ENCODE assay signal across 13 mouse cellular contexts in the genomic region with DNA sequence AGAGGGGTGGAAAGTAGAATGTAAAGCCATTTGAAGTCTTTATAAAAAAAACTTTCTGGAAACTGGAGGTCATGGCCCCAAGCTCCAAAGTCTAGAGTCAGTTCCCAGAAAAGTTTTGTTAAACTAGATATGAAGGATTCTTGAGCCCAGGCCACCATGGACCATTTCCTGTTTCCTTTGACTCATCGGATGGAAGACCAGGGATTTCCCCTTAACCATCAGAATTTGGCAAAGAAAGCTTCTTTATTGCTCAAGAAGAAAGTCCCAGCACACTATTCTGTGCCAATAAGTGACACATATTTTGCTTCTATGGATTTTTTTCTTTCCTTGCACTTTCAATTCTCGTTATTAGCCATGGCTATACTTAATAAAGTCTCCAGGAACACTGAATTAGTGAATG.
A peak's percentile ranks its signal among the peaks of the same experiment; 100 is the strongest.
DNase-seq lines count a peak whose midpoint lies in the region; TF ChIP-seq lines count a peak whose summit lies in the region.
"Had no signal": no experiment of that assay in that cellular context is flagged by ENCODE, and none has a peak within 500 bp of the region (broad histone marks: within the 10 kb centered on the region; RNA-seq: fewer than 3 reads in every experiment).

No protein-coding gene starts in this region.

- H3K36me3 ChIP-seq in heart, adult 2 months (ENCODE audit: control insufficient read depth, insufficient read depth, low read length): no peaks in the 10 kb centered on the region
- H3K36me3 ChIP-seq in heart, embryonic 10.5 days: no peaks in the 10 kb centered on the region
- H3K36me3 ChIP-seq: heart, embryonic 13.5 days had no signal

- no peak overlapping the region for H3K4me3 ChIP-seq in heart, adult 2 months
- H3K4me3 ChIP-seq in heart, embryonic 10.5 days: no peak overlapping the region
- H3K4me3 ChIP-seq: erythroblast, embryonic 14.5 days; heart, embryonic 13.5 days; megakaryocyte, embryonic 14.5 days had no signal

- 21% methylated on average over 2 of the region's 2 CpGs for WGBS in heart, adult 2 months
- 55% methylated on average over 2 of the region's 2 CpGs for WGBS in heart, embryonic 10.5 days

- peak; percentile 23 to 48 for DNase-seq in heart, adult 2 months
- no peak for DNase-seq in heart, embryonic 10.5 days (ENCODE audit: low spot score)
- DNase-seq in Muller cell, postnatal 12 days (ENCODE audit: inconsistent ontology term): peak; percentile 58
- peak; percentile 12 for DNase-seq in heart, postnatal 25 days (ENCODE audit: low spot score)
- peak; percentile 16 for DNase-seq in lung, postnatal 25 days (ENCODE audit: low spot score)
- no peak for DNase-seq in thymus, postnatal 10 days (ENCODE audit: low spot score in 2 of 2)
- no peak for DNase-seq in neural tube, embryonic 10.5 days (ENCODE audit: extremely low spot score, low spot score)
- DNase-seq in ovary, postnatal 36 days (ENCODE audit: low spot score): no peak
- DNase-seq: cerebellum, postnatal 14 days; right cerebral cortex, postnatal 25 days had no signal

- H3K27me3 ChIP-seq in heart, adult 2 months (ENCODE audit: control insufficient read depth, insufficient read depth, low read length): no peaks in the 10 kb centered on the region
- H3K27me3 ChIP-seq in heart, embryonic 10.5 days (ENCODE audit: insufficient read depth, poor library complexity, severe bottlenecking): no peaks in the 10 kb centered on the region
- H3K27me3 ChIP-seq: heart, embryonic 13.5 days had no signal

- intact Hi-C loops in heart, adult 2 months (cut with DNase I): no loop called here
- intact Hi-C loops in heart, postnatal 25 days (cut with DNase I): no loop called here

- TF ChIP-seq POLR2A in heart, adult 2 months (IDR thresholded peaks at IDR 0.05; ENCODE audit: insufficient read depth, low read depth, low read length): no peak

- H3K27ac ChIP-seq in heart, adult 2 months: no peak overlapping the region
- no peak overlapping the region for H3K27ac ChIP-seq in heart, embryonic 10.5 days
- H3K27ac ChIP-seq: heart, embryonic 13.5 days had no signal

- H3K4me1 ChIP-seq in heart, adult 2 months (ENCODE audit: control insufficient read depth, insufficient read depth, low read length): no peaks in the 10 kb centered on the region; the same call in none of the 2 replicates
- no peaks in the 10 kb centered on the region for H3K4me1 ChIP-seq in heart, embryonic 10.5 days

- H3K9me3 ChIP-seq in heart, embryonic 10.5 days: no peaks in the 10 kb centered on the region
- H3K9me3 ChIP-seq: heart, embryonic 13.5 days; megakaryocyte, embryonic 14.5 days had no signal

- no peak overlapping the region for H3K9ac ChIP-seq in heart, adult 2 months (ENCODE audit: low read depth, low read length)
- H3K9ac ChIP-seq: heart, embryonic 13.5 days had no signal

- H3K79me2 ChIP-seq in heart, adult 2 months (replicated peaks; ENCODE audit: control insufficient read depth, insufficient read depth, low read length): no peaks in the 10 kb centered on the region

- no peak for TF ChIP-seq EP300 in heart, adult 2 months (IDR thresholded peaks at IDR 0.05; ENCODE audit: insufficient read depth, low read depth, low read length)

- no peak for TF ChIP-seq CTCF in heart, adult 2 months (IDR thresholded peaks at IDR 0.05)

Comparison
In these comparisons a context has a peak if more than half of its experiments do, and no peak if none do; other contexts are left out.
1. DNase-seq: peak in heart, adult 2 months (2 of 2), Muller cell, postnatal 12 days (single experiment), heart, postnatal 25 days (single experiment) and lung, postnatal 25 days (single experiment); none in heart, embryonic 10.5 days (single experiment), thymus, postnatal 10 days (0 of 2), neural tube, embryonic 10.5 days (single experiment) and ovary, postnatal 36 days (single experiment).